Mouse (Mus musculus): ENCODE measurements at regions not wholly inside any gene's neighbourhood (a gene's known extent, or its start where the extent isn't known, plus 50 kb on each side); places are given as distances from the start of the nearest gene placed in this dataset.

DNA sequence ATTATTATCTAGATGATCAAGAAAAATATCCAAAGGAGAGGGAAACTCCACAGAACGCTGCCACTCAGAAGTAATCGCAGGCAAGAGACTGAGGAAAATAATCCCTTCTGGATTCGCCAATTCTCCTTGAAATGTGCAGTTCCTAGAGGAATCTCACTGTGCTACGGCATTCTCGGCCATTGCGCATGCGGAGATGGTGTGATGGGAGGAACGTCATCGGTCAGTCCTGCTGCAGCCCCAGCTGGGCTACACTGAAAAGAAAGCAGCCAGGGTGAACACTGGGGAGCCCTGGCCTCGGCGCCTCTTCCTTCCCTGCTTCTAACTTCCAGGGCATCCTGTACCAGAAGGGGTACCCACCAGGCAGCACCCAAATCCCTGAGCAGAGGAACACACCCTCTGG, 548.0 kb upstream of the Gm19410 start:
- Histone ChIP-seq H3K9ac (replicated peaks; ENCODE audit: low read depth) (no peak overlapping the region), H3K27ac (ENCODE audit: low read length) (no peak overlapping the region), H3K4me3 (ENCODE audit: low read depth, low read length) (no peak overlapping the region), H3K4me1 (ENCODE audit: insufficient read depth, low read depth, low read length) (no peaks in the 10 kb centered on the region), H3K9me3 (ENCODE audit: low read length) (no peaks in the 10 kb centered on the region), H3K27me3 (replicated peaks; ENCODE audit: insufficient read depth, low read length) (no peaks in the 10 kb centered on the region), H3K36me3 (ENCODE audit: insufficient read depth, low read length) (no peaks in the 10 kb centered on the region), H3K4me2 (replicated peaks; ENCODE audit: low read depth, low read length) (no peak overlapping the region)
- TF ChIP-seq CTCF (IDR thresholded peaks at IDR 0.05) (no peak), EP300 (IDR thresholded peaks at IDR 0.05) (no peak)
- 85% methylated on average over 11 of the region's 11 CpGs for WGBS
- no peak for DNase-seq (ENCODE audit: low spot score)
- no peak for ATAC-seq

DNA sequence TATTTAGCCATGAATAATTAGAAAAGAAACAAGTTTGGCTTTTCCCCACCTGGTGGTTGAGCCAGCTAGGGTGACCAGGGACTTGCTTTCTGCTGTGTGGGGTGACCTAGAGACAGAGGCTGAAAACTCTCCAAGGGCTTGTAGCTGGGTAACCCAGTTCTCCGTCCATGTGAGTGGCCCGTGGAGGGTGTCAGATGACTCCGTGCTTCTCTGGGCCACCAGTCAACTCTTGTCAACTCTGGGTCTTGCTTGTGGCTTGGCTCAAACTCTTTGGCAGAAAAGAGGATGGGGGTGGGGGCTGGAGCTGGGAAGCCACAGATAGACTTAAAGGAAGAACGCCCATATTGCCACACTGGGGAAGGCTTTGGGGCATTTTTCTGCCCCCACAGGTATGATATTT, 547.3 kb upstream of the Gm19410 start:
- no peak for TF ChIP-seq CTCF (IDR thresholded peaks at IDR 0.05)
- TF ChIP-seq EP300 (IDR thresholded peaks at IDR 0.05) = no peak

DNA sequence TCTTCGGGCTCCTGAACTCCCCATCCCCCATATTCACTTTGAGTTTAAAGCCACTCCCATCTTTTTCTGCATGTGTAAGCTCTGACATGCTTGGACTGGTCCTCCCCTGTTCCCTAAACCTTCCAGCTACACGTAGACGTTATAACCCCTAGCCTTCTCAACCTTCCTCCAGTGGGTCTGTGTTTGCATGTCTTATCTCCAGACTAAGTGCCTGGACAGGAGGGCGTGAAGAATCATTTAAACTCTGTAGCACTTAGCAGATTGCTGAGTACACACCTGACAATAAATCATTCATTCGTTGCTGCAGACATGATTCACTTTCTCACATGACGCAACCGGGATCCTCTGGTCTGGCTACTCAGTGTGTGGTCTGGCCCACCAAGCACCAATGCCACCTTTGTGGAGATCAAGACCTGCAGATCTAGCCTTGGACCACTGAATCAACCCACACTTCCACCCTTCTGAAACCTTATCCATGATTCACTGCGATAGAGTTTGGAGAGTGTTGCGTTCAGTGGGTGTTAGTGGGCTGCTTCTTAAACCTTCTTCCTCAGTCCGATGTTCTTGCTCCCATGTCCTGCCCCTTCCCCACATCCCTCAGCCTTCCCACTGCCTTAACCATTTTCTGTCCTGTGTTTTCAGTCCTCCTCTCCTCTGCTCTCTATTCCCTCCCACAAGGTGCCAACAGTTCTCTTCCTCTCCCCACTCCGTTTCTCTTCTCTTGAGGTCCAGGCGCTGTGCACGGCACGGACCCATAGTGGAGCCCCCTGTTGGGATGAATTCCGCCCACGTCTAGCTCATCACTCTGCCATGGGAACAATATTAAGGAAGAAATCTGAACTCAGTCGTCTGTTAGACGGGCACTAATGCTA, 541.3 kb upstream of the Gm19410 start:
- WGBS = 50% methylated on average over 18 of the region's 18 CpGs
- Histone ChIP-seq H3K4me3 (ENCODE audit: low read depth, low read length) (no peak overlapping the region), H3K36me3 (ENCODE audit: insufficient read depth, low read length) (no peaks in the 10 kb centered on the region), H3K27me3 (replicated peaks; ENCODE audit: insufficient read depth, low read length) (no peaks in the 10 kb centered on the region), H3K9me3 (ENCODE audit: low read length) (no peaks in the 10 kb centered on the region), H3K27ac (ENCODE audit: low read length) (no peak overlapping the region), H3K4me2 (replicated peaks; ENCODE audit: low read depth, low read length) (peak overlapping the region; percentile 29), H3K4me1 (ENCODE audit: insufficient read depth, low read depth, low read length) (no peaks in the 10 kb centered on the region), H3K9ac (replicated peaks; ENCODE audit: low read depth) (no peak overlapping the region)
- TF ChIP-seq CTCF (IDR thresholded peaks at IDR 0.05) = no peak
- peak; percentile 19; the same call in 1 of the 2 replicates for TF ChIP-seq EP300 (IDR thresholded peaks at IDR 0.05)
- ATAC-seq (peak; percentile 88), DNase-seq (ENCODE audit: low spot score) (peak; percentile 60)

More for the DNA sequence above, 547.3 kb upstream of the Gm19410 start:
- Histone ChIP-seq H3K27ac (ENCODE audit: low read length) (no peak overlapping the region), H3K9ac (replicated peaks; ENCODE audit: low read depth) (no peak overlapping the region), H3K36me3 (ENCODE audit: insufficient read depth, low read length) (no peaks in the 10 kb centered on the region), H3K4me1 (ENCODE audit: insufficient read depth, low read depth, low read length) (no peaks in the 10 kb centered on the region), H3K4me3 (ENCODE audit: low read depth, low read length) (no peak overlapping the region), H3K27me3 (replicated peaks; ENCODE audit: insufficient read depth, low read length) (no peaks in the 10 kb centered on the region), H3K9me3 (ENCODE audit: low read length) (no peaks in the 10 kb centered on the region), H3K4me2 (replicated peaks; ENCODE audit: low read depth, low read length) (no peak overlapping the region)
- DNase-seq (ENCODE audit: low spot score) = no peak
- no peak for ATAC-seq
- WGBS = 37% methylated on average over 4 of the region's 4 CpGs

DNA sequence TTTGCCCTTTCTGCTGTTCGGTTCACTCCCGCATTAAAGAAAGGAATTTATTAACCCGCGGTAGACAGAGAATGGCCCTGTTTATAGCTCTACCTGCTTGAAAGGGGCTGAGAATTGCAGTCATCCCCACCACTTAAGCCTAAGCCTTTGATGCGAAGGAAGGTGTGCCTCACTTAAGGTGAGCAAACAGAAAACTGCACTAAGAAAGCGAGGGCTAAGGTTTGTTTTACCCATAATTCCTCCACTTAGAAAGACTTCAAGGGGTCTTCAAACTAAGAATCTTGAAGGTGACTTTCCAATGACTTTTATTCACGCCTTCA, 540.7 kb upstream of the Gm19410 start:
- H3K4me1 ChIP-seq (ENCODE audit: insufficient read depth, low read depth, low read length) = no peaks in the 10 kb centered on the region
- H3K4me3 ChIP-seq (ENCODE audit: low read depth, low read length) = no peak overlapping the region
- no peaks in the 10 kb centered on the region for H3K9me3 ChIP-seq (ENCODE audit: low read length)
- DNase-seq (ENCODE audit: low spot score) (peak; percentile 31), ATAC-seq (peak; percentile 34)
- H3K27me3 ChIP-seq (replicated peaks; ENCODE audit: insufficient read depth, low read length) = no peaks in the 10 kb centered on the region
- no peak overlapping the region for H3K27ac ChIP-seq (ENCODE audit: low read length)
- WGBS = 40% methylated on average over 7 of the region's 7 CpGs
- H3K36me3 ChIP-seq (ENCODE audit: insufficient read depth, low read length) = no peaks in the 10 kb centered on the region
- H3K4me2 ChIP-seq (replicated peaks; ENCODE audit: low read depth, low read length) = peak overlapping the region; percentile 29
- TF ChIP-seq CTCF (IDR thresholded peaks at IDR 0.05) = no peak
- no peak for TF ChIP-seq EP300 (IDR thresholded peaks at IDR 0.05)
- H3K9ac ChIP-seq (replicated peaks; ENCODE audit: low read depth) = no peak overlapping the region

DNA sequence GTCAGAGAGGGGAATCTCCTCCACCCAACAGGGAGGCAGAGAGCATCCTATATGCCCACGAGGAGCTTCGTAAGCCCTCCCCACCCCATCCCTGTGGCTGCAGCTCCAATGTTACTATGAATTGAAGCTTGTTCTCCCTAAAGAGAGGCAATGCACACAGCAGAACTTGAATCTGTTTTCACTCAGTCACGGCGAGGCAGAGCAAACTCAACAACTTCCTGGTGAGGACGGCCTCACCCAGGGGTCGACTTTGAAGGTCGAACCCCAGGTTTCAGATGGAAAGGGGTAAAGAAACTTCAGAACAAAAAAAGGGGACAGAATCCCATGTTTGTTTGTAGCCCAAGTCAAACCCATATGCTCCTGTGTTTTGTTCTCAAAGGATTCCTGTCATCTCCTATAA, 538.5 kb upstream of the Gm19410 start:
- Histone ChIP-seq H3K27me3 (replicated peaks; ENCODE audit: insufficient read depth, low read length) (no peaks in the 10 kb centered on the region), H3K4me2 (replicated peaks; ENCODE audit: low read depth, low read length) (no peak overlapping the region), H3K9ac (replicated peaks; ENCODE audit: low read depth) (no peak overlapping the region), H3K27ac (ENCODE audit: low read length) (no peak overlapping the region), H3K4me3 (ENCODE audit: low read depth, low read length) (no peak overlapping the region), H3K9me3 (ENCODE audit: low read length) (no peaks in the 10 kb centered on the region), H3K4me1 (ENCODE audit: insufficient read depth, low read depth, low read length) (no peaks in the 10 kb centered on the region), H3K36me3 (ENCODE audit: insufficient read depth, low read length) (no peaks in the 10 kb centered on the region)
- DNase-seq (ENCODE audit: low spot score) (no peak), ATAC-seq (no peak)
- 49% methylated on average over 7 of the region's 7 CpGs for WGBS
- no peak for TF ChIP-seq EP300 (IDR thresholded peaks at IDR 0.05)
- no peak for TF ChIP-seq CTCF (IDR thresholded peaks at IDR 0.05)

DNA sequence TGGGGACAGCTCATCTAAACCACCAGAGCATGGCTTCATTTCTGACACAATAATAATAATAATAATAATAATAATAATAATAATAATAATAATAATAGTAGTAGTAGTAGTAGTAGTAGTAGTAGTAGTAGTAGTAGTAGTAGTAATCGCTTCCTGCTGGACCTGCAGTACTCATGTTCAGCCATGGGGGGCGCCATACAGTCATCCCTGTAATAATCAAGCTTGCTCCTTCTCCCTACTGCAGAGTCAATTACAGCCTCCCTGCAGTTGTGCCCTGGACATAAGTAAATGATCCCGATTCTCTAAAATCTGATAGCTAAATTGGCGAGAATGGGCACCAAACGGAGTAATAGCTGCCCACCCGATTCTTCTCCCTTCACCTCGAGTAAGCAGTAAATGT, 537.1 kb upstream of the Gm19410 start:
- H3K27ac ChIP-seq (ENCODE audit: low read length) = no peak overlapping the region
- H3K9ac ChIP-seq (replicated peaks; ENCODE audit: low read depth) = no peak overlapping the region
- H3K36me3 ChIP-seq (ENCODE audit: insufficient read depth, low read length) = no peaks in the 10 kb centered on the region
- H3K9me3 ChIP-seq (ENCODE audit: low read length) = no peaks in the 10 kb centered on the region
- ATAC-seq (no peak), DNase-seq (ENCODE audit: low spot score) (no peak)
- no peaks in the 10 kb centered on the region for H3K4me1 ChIP-seq (ENCODE audit: insufficient read depth, low read depth, low read length)
- 85% methylated on average over 7 of the region's 7 CpGs for WGBS
- H3K4me2 ChIP-seq (replicated peaks; ENCODE audit: low read depth, low read length) = no peak overlapping the region
- H3K4me3 ChIP-seq (ENCODE audit: low read depth, low read length) = no peak overlapping the region
- no peaks in the 10 kb centered on the region for H3K27me3 ChIP-seq (replicated peaks; ENCODE audit: insufficient read depth, low read length)
- TF ChIP-seq EP300 (IDR thresholded peaks at IDR 0.05) = no peak
- TF ChIP-seq CTCF (IDR thresholded peaks at IDR 0.05) = peak; percentile 46
